Mouse (Mus musculus): Measurements from ENCODE around the gene Ebf1.
A peak's percentile ranks its signal among the peaks of the same experiment; 100 is the strongest.

Ebf1 gene

DNA sequence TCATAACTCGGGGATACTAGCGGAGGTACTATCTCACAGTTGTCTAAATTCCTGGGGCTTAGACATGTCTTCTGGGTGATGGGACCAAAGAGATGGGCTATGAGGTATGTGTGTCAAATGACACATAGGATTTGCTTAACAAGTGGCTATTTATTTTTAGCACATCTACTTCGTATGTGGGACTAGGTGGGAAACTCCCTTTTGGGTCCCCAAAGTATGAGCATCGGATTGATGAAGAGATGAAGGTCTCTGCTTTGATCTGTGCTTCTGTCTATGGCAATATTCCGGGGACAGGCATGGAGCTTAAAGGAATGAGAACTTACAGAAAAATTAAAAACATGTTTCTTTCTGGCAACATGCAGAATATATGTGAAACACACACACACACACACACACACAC is 44.8 kb downstream of the Ebf1 start:
- DNase-seq (ENCODE audit: low spot score in 2 of 2) = no peak

DNA sequence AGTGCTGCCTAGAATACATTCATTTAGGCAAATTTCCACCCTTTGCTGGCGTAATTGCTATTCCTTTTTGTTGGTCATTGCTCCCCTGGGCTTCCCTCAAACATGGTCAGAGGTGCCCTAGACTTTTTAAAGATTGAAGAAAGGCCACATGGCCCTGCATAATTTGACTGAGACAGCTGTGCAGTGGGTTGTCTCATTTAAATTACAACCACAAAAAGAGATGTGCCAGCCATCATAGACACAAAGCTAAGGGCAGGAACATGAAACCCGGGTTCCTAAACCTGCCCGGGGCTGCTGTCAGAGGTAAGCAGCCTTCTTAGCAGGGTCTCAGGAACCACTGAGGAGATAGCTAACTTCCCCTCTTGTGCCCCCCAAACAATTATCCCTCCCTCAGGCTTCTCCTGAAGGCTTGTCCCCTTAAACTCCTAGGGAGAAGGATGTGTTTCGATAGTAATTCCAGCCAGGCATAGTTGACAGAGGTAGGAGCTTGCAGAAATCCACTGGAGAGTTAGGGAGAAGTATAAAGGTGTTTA is 46.6 kb downstream of the Ebf1 start:
- DNase-seq (ENCODE audit: low spot score in 2 of 2) = no peak

DNA sequence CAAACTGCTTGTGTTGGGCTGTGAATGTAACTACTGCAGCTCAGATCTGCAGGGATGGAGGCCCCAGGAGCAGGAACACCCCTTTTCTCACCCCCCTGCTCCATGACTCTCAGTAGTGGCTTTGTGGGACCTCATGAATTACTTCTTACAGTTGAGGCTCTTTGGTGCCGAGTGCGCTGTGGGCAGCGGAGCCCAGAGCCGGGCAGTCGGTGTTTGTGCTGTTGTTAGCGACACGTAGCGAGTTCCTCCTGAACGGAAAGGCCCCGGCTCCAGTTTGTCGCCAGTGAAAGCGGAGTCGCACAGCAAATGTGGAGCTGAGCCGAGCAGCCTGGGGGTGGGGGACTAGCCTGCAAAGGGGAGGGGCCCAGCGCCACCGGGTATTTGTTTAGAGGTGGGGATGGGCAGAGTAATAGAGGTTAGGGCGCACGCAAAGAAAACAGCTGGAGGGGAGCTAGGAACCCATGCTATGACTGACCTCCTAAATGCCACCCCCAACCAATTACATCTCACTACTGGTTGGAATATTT is 48.1 kb downstream of the Ebf1 start:
- peak in 1 of 2 experiments; percentile 45 for DNase-seq (ENCODE audit: low spot score in 2 of 2)

DNA sequence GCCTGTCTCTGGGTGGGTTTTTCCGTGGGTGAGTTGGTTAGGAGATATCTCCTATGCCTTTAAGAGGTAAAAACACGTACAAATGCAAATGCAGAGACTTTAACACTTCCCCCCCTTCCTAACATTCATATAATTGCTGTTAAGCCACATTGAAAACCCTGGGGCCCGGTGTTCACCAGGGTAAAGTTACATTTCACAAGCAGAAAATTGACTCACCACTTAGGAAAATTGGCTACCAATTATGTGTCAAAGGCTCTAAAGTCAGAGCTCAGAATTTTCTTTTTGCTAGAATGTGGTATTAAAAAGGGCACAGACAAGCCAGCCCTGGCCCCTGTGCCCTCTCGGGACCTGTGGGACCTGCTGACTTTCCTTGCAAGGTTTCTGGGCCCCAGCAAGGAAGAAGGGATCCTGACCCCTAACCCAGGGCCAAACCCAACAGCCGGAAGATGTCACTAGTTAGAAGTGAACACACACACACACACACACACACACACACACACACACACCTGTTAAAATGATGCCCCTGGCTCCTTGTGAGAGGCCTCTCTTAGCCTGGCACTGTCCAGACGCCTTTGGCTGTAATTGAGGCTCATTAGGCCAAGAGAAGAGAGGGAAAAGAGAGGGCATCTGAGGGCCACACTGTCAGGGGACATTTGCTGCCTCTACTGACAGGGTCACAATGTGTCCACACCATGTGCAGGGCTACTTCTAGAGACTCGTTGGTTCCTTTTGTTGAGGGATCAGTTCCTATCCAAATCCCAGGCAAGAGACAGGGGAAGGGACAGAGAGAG is 48.8 kb downstream of the Ebf1 start:
- no peak for DNase-seq (ENCODE audit: low spot score in 2 of 2)

DNA sequence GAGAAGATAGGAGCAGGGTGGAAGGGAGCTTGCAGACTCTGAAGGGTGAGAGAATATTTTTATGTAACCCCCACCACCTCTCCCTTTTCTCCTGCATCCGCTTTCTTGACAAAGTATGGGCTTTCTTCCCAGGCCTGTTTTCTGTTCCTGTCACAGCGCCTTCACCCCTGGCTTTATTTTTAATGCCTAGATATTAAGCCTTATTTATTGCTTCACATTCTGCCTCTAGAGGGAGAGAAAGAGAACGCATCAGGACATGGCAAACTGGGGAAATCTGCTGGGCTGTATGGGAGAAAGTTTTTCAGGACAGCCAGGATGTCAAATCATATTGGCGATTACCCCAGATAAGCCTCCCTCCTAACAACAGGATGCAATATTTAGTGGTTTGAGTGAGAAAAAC is 49.6 kb downstream of the Ebf1 start:
- DNase-seq (ENCODE audit: low spot score in 2 of 2) = no peak

DNA sequence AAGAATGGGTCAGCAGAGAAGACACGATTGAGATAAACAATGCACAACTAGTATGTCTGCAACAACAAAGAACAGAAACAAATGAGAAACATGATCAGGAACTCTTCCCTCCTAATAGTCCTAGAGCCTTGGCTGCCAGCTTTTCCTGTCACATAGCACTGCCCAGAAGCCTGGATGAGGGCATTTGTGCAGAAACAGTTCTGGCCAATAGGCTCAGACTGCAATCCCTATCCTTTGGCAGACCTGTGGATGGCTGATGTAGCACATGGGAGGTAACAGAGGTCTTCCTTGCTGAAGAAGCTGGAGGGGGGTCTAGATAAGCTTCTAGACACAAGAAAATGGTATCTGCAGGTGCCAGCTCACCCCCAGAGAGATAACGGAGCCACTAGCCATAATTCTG is 64.2 kb downstream of the Ebf1 start:
- DNase-seq (ENCODE audit: low spot score in 2 of 2) = no peak

DNA sequence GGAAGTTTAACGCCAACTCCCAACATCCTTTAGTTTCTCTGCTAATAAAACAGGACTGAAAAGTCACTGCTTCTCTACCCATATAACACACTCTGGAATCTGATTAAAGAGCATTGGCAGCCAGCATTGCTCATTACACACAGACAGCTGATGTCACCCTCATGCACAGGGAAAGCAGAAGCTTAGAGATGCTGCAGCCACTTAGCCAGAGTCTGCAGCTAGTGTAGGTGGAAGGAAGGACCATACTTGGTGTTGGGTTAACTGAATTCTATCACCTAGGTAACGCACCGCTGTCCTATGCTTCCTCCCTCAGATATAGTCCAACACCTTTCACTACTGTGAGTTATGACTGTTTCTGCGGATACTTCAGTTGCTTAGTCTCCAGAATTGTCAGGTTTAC is 64.9 kb downstream of the Ebf1 start:
- no peak for DNase-seq (ENCODE audit: low spot score in 2 of 2)

DNA sequence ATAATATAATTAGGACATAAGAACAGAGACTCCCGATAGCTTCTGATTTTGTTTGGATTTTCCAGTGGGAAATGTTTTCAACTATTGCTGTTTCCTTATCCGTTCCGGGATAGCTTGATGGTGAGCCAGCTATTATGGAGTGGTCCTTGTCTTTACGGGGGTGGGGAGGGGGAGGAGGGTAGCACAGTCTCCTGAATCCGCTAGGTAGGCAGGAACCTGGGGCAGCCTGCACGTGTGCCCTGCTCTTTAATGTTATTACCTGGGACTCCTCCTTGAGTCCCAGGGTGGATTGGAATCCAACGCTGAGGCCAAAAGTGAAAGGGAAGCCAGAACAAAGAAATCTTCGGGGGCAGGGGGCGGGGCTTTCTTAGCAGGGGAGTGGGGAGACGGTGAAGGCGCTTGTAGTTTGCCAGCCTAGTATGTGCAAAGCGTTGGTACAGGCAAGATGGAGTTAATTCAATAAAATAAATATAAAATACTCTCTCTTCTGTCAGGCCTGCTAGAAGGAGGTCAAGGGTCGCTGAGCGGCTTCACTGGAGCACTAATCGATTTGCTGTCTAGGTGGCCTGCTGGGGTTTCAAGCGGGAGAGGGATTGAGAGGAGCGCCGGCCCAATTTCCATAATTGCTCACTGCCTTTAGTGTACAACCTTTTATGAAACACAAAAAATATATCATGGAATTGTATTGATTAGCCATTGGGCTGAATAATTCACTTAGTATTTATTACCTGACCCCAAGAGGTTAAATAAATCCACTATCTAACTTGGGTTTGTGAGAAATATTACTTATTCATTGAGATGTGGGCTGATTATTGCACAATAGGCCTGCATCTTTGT is 65.8 kb downstream of the Ebf1 start:
- DNase-seq (ENCODE audit: low spot score in 2 of 2) = no peak

DNA sequence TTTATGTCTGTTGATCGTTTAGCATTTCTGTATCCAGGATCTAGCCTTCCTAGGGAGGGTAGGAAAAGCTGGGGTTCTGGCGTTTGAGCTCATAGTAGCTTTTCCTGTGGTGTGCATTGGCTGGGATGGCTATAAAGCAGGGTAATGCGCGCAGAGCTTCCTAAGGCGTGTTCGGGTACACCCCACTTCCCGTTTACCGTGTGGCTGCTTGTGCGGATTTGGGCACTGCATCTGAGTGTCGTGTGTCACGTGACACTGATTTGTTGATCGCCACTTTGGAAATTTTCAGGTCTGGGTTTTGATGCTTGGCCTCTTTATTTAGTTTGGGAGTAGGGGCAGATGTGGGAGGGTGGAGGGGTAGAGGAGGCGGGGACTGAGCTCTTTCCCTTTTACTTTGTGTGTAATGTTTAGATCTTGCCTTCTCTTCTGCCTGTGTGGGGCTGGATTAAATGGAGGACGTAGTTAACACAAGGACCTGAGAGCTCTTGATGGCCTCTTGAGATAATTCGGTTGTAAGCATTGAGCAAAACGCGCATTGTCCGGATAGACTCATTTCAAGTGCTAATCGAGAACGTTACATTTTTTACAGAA is 67.5 kb downstream of the Ebf1 start:
- no peak for DNase-seq (ENCODE audit: low spot score in 2 of 2)

DNA sequence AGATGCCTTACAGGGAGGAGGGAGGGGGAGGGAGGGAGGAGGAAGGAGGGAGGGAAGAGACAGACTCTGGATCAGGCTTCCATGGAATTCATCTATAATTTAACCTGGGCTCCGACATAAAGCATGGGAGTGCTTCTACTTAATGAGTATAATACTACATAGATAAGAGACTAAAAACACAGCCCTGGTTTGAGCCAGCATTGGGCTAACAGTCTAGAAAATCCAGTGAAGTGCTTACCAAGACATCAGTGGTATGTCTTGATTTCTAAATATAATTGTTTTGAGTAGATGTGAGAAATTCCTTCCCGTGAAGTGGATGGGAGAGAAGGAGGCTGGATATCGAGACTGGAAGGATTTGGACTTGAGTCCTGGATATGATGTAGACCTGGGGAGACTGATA is 68.0 kb downstream of the Ebf1 start:
- no peak for DNase-seq (ENCODE audit: low spot score in 2 of 2)

DNA sequence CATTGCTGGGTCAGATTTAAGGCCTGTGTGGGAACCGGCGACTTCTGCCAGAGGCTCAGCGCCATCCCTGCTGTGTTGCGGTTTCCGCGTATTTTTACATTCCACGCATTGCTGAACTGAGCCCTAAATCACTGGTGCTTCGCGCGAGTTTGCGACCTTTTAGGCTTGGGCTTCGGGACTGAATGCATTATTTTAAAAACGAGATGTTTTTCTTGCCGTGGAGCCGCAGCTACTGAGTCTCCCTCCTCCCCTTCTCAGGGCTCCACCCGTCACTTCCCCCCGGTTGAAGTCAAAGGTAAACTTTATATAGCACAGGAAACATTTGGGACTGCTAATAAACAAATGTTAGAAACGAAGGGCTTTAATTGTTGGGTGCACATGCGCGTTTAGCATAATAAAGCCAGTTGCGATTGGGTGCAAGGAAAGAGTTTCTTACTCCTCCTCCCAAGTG is 68.8 kb downstream of the Ebf1 start:
- peak in 1 of 2 experiments; percentile 12 for DNase-seq (ENCODE audit: low spot score in 2 of 2)

DNA sequence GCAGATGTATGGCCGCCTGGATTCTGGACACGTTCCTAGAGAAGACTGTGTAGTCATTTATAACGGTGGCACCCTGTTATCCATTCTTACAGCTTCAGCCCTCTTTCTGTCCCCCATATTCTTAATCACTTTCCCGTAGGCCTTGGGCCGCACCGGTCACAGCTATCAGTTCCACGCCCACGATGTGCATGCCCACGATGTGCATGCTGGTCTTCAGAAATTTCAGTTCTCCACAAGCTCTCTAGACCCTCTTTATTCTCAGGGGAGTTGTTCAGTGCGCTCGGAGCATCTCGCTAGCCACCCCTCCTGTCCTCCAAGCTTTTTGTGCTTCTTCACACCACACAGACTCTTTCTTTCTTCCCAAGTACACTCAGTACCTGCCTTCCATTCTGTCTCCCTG is 69.3 kb downstream of the Ebf1 start:
- no peak for DNase-seq (ENCODE audit: low spot score in 2 of 2)

DNA sequence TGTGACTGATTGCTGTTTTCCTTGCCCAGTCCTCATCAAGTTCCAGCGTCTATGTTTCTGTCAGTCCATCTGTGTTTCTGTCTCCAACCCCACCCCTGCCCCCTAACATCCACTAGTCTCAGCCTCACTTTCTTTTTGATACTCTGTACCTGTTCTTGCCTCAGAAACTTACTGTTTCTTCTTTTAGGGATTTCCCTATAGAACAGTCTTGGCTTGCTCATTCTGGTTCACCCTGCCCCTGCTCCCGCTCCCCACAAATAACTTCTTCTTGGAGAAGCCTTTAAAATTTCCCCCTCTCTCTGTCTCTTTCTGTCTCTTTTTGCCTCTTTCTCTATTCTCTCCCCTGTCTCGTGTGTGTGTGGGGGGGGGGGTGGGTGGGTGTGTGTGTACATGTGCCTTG is 71.4 kb downstream of the Ebf1 start:
- DNase-seq (ENCODE audit: low spot score in 2 of 2) = no peak

DNA sequence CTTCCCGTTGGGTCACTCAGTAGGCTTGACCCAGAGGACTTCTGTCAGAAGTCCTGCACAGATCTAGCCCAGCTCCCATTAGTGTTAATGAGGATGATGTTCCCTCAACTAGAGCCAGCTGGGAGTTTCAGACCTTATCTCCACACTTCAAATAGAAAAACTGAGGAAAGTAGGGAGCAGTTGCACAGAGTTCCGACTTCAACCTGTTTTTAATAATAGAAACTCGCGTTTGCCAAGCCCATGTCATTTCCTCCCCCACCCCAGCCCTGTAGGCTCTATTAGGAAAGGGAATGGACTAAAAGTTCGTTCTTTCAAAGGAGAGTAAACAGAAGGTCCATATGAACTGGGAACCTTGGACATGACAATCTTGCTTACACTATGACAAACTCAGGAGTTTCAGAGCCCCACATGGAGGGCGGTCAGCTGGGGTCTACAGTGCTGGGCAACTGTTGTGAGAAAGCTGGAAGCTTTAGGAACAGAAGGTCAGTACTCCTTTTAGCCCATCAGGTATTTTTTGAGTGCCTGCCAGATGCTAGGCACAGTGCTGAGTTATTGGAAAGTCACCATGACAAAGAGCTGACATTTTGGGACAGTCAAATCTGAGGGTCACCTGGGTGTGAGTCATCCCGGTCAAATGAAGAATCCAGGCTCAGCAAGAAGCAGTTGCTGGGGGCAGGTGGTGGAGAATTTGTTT is 72.6 kb downstream of the Ebf1 start:
- no peak for DNase-seq (ENCODE audit: low spot score in 2 of 2)

DNA sequence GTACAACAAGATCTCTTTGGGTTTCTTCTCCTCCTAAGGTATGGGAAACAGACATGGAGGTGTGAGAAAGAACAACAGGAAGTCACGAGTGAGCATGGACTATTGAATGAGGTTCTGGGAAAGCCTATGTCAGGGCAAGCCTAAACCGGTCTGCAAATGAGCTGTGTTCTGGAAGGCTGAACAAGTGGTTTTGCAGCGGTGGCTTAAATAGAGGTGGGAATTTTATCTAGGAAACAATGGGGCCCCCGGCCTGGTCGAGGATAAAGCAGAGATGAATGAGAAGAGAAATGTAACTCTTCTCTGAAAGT is 73.1 kb downstream of the Ebf1 start:
- DNase-seq (ENCODE audit: low spot score in 2 of 2) = no peak

DNA sequence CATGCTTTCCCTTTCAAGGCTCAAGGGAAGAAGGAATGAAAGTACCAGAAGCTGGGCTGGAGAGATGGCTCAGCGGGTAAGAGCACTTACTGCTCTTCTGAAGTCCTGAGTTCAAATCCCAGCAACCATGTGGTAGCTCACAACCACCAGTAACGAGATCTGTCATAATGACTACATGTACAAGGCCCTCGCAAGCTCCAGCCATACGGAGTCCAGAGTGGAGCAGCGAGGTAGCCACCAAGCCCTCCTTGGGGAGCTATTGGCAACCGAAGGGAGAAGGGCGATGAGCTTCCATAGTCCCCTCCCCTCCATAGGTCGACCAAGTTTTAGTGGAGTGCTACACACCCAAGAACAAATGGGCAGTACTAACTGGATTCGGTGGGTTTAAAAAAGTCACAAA is 78.3 kb downstream of the Ebf1 start:
- DNase-seq (ENCODE audit: low spot score in 2 of 2) = no peak

DNA sequence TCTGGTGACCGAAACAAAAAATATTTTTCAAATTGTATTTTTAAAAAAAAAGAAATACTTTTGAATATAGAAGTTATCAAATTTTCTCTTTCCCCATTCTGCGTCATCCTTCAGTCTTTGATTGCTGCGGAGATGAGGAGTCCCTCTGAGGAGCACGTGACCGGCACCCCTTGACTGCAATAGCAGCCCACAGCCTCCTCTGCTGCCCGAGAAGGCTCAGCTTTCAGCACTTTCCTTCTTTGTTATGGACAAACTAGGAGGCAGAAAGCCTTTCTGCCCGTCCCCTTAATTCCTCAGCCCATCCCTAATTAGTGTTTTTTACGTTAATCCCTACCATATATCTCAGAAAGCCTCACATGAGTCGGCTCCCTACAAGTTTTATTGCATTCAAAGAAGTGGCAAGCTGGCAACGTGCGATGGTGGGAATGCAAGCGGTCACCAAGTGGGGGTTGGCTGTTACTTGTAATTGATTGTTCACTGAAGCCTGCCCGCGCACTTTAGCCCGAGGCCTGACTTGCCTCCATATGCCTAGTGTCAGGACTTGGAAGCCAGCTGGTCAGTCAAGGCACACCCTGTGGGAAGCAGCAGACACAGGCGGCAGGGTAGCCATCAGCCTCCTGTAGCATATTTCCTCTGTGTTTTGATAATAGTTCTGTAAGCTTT is 79.6 kb downstream of the Ebf1 start:
- no peak for DNase-seq (ENCODE audit: low spot score in 2 of 2)

DNA sequence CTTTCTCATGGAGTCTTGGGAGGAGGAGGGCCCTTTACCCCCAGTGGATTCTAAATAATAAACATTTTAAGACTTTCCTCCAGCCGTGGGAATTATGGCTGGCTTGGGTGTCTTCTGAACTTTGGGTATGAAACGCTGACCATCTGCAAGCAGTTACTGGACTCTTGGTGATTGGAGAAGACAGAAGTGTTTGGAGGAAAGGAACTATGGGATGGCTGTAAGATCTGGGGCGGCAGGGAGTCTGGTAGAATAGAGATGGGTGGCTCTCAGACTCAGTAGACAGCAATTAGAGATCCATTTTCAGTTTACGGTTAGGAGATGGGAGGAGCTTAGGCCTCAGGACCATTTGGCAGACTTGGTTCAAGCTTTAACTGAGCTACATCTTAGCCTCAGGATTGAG is 83.1 kb downstream of the Ebf1 start:
- DNase-seq (ENCODE audit: low spot score in 2 of 2) = no peak

DNA sequence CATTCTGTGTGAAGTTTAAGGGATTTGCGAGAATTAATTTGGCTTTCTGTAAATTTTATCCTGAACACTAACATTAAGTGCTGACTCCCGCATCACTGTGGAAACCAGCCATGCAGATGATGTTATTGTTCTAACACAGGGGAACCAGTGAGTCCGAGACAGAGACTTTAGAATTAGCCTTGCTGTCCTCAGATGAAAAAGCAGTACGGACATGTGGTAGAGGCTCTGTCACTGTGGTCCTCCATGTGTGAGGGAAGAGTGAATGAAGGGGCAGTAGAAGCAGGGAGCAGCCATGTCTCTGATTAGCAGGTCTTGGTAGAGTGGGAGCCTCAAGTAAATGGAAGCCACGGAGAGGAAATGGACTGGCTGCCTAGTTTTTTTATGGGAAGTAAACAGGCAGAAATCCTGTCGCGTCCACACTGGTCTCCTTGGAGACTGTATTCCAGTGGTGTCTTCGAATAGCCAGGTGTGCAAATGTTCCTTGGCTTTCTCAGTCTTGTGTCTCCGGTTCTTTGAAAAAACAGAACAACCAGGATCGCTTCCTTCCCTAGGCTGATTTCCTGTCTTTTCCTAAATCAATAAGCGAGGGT is 84.2 kb downstream of the Ebf1 start:
- DNase-seq (ENCODE audit: low spot score in 2 of 2) = no peak

DNA sequence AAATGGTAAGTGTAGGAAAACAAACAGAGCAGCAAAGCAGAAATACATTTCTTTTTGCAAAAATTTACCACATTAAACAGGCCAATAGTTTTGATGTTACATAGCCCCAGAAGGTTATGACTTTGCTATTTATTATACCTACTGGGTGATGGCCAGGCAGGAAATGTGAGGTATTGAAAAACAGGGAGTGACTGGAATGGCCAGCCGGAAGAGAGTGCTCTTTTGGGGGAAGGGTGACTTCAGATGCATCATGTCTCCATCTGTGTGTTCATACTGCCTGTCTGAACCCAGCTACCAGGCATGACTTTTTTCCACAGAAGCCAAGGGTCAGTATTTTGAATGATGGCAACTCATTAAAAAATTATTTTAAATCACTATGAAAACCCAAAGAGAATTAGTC is 84.7 kb downstream of the Ebf1 start:
- no peak for DNase-seq (ENCODE audit: low spot score in 2 of 2)

Measured in urinary bladder, postnatal 36 days (tissue).